Mouse (Mus musculus): Measurements from ENCODE around the gene Six5.
A peak's percentile ranks its signal among the peaks of the same experiment; 100 is the strongest.

Six5 gene

GRCm38 (mm10) chr7:19096421-19096976 lies 2.1 kb downstream of the Six5 start:
- no peak for DNase-seq (ENCODE audit: low spot score in 2 of 2)

- no peak for DNase-seq (ENCODE audit: low spot score in 2 of 2)
Measured at GRCm38 (mm10) chr7:19097217-19097616, 2.8 kb downstream of the Six5 start.

GRCm38 (mm10) chr7:19097863-19098262 lies 3.5 kb downstream of the Six5 start:
- no peak for DNase-seq (ENCODE audit: low spot score in 2 of 2)

GRCm38 (mm10) chr7:19098811-19099210 lies 4.4 kb downstream of the Six5 start:
- DNase-seq (ENCODE audit: low spot score in 2 of 2) = no peak

GRCm38 (mm10) chr7:19100290-19100689 lies 5.9 kb downstream of the Six5 start:
- DNase-seq (ENCODE audit: low spot score in 2 of 2) = no peak

- DNase-seq (ENCODE audit: low spot score in 2 of 2) = no peak
Measured at GRCm38 (mm10) chr7:19103741-19104140, 9.3 kb downstream of the Six5 start.

GRCm38 (mm10) chr7:19104486-19104885 lies 10.1 kb downstream of the Six5 start:
- DNase-seq (ENCODE audit: low spot score in 2 of 2) = no peak

GRCm38 (mm10) chr7:19107436-19107835 lies 13.0 kb downstream of the Six5 start:
- DNase-seq (ENCODE audit: low spot score in 2 of 2) = no peak

- no peak for DNase-seq (ENCODE audit: low spot score in 2 of 2)
Measured at GRCm38 (mm10) chr7:19109565-19109964, 15.2 kb downstream of the Six5 start.

- no peak for DNase-seq (ENCODE audit: low spot score in 2 of 2)
Measured at GRCm38 (mm10) chr7:19118028-19118771, 23.8 kb downstream of the Six5 start, which contains the start of gene Gm4969. TSS of gene Gm4969 (minus strand) at chr7:19118368.

- no peak for DNase-seq (ENCODE audit: low spot score in 2 of 2)
Measured at GRCm38 (mm10) chr7:19119083-19119482, 24.7 kb downstream of the Six5 start.

GRCm38 (mm10) chr7:19119631-19120429 lies 25.4 kb downstream of the Six5 start, which contains the start of gene Fbxo46:
TSS of gene Fbxo46 (plus strand) at chr7:19119859.
- DNase-seq (ENCODE audit: low spot score in 2 of 2) = peak; percentile 76 to 86

- DNase-seq (ENCODE audit: low spot score in 2 of 2) = no peak
Measured at GRCm38 (mm10) chr7:19121686-19122085, 27.3 kb downstream of the Six5 start.

GRCm38 (mm10) chr7:19124713-19125112 lies 30.3 kb downstream of the Six5 start:
- DNase-seq (ENCODE audit: low spot score in 2 of 2) = no peak

- DNase-seq (ENCODE audit: low spot score in 2 of 2) = no peak
Measured at GRCm38 (mm10) chr7:19127744-19128143, 33.4 kb downstream of the Six5 start.

- DNase-seq (ENCODE audit: low spot score in 2 of 2) = no peak
Measured at GRCm38 (mm10) chr7:19129396-19129795, 35.0 kb downstream of the Six5 start.

GRCm38 (mm10) chr7:19130657-19131056 lies 36.3 kb downstream of the Six5 start:
- no peak for DNase-seq (ENCODE audit: low spot score in 2 of 2)

GRCm38 (mm10) chr7:19131324-19131848 lies 37.0 kb downstream of the Six5 start:
- peak; percentile 77 to 86 for DNase-seq (ENCODE audit: low spot score in 2 of 2)

- DNase-seq (ENCODE audit: low spot score in 2 of 2) = no peak
Measured at GRCm38 (mm10) chr7:19136168-19136567, 41.8 kb downstream of the Six5 start.

GRCm38 (mm10) chr7:19136673-19137334 lies 42.4 kb downstream of the Six5 start:
- no peak for DNase-seq (ENCODE audit: low spot score in 2 of 2)

GRCm38 (mm10) chr7:19137380-19137779 lies 43.0 kb downstream of the Six5 start:
- DNase-seq (ENCODE audit: low spot score in 2 of 2) = peak in 1 of 2 experiments; percentile 49

- DNase-seq (ENCODE audit: low spot score in 2 of 2) = no peak
Measured at GRCm38 (mm10) chr7:19146793-19147192, 52.4 kb downstream of the Six5 start.
